Mouse (Mus musculus) stomach, postnatal 0 days (tissue): ENCODE results near the gene Trim71.

Experiments
- CTCF ChIP-seq: IDR thresholded peaks from 2 replicates; pipeline ENCODE4 v1.5.1; 2016; ENCODE audit warnings: antibody characterized with exemption, low read depth, mild to moderate bottlenecking, moderate library complexity
- EP300 ChIP-seq: optimal IDR thresholded peaks from 2 replicates; pipeline ENCODE3; 2016; ENCODE audit warnings: antibody characterized with exemption

DNA sequence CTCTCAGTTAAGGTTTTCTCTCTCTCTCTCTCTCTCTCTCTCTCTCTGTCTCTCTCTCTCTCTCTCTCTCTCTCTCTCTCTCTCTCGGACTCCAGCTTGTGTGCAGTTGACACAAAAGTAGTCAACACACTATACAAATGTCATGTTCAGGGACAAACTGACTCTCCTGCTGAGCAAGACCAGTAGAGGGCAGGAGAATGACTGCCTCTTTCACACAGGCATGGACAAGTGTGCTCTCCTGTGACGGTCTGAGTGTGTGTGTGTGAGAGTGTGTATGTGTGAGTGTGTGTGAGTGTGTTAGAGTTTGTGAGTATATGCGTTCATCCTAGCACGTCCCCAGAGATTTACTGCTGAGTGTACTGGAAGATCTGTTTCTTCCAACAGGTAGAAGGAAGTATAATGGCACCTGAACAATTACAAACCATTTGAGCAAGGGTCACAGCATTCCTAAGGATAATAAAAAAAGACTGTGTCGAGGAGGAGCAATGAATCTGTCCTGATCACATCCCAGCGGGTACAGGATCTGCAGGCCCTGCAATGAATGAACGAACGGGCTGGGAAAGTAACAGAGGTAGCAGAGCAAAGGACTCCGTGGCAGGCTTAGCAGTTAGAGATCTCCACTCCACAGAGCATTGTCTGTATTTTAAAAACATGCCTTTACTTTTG, 45.2 kb downstream of the Trim71 start:
- TF ChIP-seq EP300, result no peak
- TF ChIP-seq CTCF, result peak; percentile 63
